Mouse (Mus musculus) ES-Bruce4 (cell line): ENCODE measurements around the gene Kif26b.

Experiments used
- CTCF ChIP-seq: IDR thresholded peaks from one replicate; pipeline ENCODE4 v1.8.1; 2011; ENCODE audit warnings: low read depth, low read length
- POLR2A ChIP-seq: IDR thresholded peaks from one replicate; pipeline ENCODE4 v1.8.1; 2011; ENCODE audit warnings: low read length; ENCODE audit not compliant: insufficient read depth

DNA sequence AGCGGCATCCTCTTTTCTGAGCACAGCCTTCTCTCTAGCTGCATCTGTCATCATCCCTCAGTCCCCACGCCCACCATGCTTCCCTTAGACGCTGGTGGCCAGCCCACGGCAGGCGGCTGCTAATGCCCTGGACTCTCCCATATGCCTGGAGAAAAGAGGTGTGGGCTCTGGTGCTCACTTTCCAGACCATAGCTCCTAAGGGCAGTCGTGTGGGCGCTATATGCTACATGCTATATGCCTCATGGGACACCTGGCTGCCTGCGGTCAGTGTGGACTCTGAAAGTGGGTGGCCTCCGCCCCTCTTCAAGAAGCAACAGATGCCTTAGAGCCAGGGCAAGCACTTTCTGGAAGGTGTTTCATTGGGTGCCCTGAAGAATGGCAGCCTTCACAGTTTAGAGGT lies 306.9 kb downstream of the Kif26b start:
- TF ChIP-seq CTCF (no peak), POLR2A (no peak)
